Mouse (Mus musculus) CH12F3 (cell line): ENCODE data around the gene Tead4.
"Not testable (repeated sequence)": the region's sequence is repeated elsewhere in the genome, so short reads cannot be mapped to it uniquely, and the experiment has no call there.

Source experiments
- in situ Hi-C: fragments of 300-500 bp; cut with MboI; formaldehyde crosslinking; loops from 2 replicates; pipeline ENCODE4 v1.14.3; 2020; ENCODE audit warnings: low sequenced_read_pairs

Tead4 gene

DNA sequence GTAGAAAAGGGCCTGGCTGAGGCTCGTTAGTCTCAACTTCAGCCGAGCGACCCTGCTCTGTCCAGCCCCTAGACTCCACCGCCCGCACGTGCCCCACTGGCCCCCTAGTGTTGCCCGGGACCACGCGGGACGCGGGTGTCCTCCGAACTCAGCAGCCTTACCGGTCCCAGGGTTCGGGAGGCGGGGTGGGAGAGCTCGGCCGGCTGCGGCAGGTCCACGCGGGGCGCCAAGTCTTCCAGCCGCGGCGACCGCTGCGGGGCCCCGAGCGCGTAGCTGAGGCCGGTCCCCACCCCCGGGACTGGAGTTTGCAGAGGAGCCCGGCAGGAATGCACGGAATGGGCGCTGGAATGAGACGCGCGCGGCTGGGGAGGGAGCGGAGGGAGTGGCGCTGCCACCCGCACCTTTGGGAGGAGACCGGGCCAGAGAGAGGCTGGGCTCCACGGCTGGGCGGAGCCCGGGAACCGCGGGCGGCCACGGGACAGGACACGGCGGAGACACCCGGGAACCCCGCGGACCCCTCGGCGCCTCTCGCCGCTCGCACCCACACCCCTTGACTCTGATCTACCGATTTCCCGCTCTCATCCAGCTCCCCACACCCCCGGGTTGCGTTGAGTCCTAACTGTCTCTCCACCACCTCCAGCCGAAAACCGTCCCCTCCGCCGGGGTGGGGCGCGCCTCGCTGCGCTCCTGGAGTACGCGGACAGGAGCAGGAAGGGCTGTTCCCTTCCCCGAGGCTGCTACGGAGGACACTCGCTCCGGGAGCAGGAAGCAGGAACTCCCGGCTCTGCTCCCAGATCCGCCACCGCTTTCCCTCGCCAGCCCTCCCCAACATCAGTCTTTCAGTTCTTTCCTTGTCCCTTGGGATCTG is at the start of gene Tead4:
Gene Tead4, minus strand, starts transcription at position 690 of the 868 bp plus-strand sequence.
- in situ Hi-C loops = no loop called here

GRCm38 (mm10) chr6:128349711-128350110 is 49.1 kb upstream of the Tead4 start:
- in situ Hi-C loops = no loop called here

DNA sequence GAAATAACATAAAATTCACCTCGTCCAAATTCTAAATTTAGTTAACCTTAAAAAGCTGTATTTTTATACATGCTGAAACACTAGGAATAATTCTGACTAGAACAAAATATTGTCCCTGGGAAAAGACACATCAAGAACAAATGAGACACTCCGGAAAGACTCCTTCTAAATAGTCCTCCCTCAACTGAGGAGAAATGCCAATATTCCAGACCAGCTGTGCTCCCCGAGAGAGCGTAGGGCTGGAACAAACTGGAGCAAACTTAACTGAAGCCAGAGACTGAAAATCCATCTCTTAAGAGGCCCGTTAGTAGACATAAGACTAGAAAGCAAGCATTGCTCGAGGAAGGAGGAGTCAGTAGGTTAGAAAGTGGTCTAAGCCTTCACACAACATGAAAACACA is 46.2 kb upstream of the Tead4 start:
- in situ Hi-C loops = no loop called here

- in situ Hi-C loops = no loop called here
Observed at GRCm38 (mm10) chr6:128345623-128346022, 45.0 kb upstream of the Tead4 start.

GRCm38 (mm10) chr6:128341956-128342723 is 41.5 kb upstream of the Tead4 start:
- in situ Hi-C loops = no loop called here

DNA sequence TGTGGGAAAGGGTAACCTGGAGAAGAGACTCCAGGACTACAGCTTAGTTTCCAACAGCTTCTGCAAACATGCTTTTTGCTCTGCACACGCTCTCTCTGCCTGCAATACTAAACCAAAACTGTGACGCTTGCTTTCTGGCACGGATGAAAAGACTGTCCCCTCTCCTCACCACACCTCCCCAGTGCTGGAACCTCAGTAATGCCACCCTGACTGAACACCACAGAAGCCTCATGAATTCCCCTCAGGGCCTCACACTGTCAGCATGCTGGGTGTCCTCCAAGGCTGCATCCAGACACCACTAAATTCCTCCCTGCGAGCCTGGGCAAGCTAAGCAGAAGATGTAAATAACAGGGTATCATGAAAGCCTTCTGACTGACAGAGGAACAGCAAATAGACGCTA is 38.3 kb upstream of the Tead4 start:
- in situ Hi-C loops = no loop called here

DNA sequence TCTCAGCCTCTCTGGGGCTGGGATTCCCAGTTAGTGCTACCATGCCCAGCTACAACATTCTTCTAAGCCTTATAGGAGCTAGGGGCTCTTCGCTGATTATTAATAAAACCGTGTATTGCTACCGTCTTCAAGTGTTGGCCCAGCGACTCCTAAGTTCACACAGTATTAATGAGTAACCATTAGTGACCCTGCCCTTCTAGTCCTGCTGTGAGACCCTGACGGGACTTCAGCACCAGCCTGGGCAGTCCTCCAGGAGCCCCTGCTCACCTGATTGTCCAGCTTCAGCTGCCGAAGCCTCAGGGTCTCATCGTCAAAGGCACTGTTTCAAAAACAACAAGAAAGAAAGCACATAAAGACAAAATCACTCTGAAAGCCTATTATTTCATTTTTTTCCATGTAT is 36.8 kb upstream of the Tead4 start:
- in situ Hi-C loops = no loop called here

DNA sequence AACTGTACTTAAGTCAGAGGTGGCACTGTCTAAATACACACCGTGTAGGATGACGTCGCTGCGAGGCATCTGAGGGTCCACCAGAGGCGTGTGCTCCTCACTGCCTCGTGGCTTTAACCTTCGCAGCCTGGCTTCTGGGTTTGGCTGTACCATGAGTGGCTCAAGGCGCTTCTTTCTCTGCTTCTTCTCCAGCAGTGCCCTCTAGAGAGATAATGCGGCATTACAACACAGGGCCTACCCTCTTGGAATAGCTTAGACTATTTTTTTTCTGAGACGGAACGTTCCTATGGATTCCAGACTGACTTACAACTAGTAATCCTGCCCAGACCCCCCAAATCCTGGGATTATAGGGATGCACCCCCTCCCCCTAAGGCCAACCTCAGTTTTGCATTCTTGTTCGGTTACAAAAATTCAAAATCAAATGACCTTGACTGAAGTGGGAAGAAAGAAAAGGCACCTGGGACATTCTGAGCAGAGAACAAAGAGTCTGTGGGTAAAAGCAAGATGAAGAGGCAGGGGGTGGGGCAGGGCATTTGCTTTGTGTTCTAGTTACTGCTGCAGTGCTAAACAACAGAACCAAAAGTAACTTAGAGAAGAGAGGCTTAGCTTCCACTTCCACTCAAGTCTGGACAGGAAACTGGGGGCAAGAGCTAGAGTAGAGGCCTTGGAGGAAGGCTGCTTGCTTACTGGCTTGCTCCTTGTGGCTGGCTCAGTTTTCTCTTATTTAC is 33.9 kb upstream of the Tead4 start:
- in situ Hi-C loops = no loop called here

GRCm38 (mm10) chr6:128318317-128318716 is 17.7 kb upstream of the Tead4 start:
- in situ Hi-C loops = loop anchor here (10.0 kb wide), 1 partner anchor 96 kb away; no protein-coding TSS in a partner anchor

DNA sequence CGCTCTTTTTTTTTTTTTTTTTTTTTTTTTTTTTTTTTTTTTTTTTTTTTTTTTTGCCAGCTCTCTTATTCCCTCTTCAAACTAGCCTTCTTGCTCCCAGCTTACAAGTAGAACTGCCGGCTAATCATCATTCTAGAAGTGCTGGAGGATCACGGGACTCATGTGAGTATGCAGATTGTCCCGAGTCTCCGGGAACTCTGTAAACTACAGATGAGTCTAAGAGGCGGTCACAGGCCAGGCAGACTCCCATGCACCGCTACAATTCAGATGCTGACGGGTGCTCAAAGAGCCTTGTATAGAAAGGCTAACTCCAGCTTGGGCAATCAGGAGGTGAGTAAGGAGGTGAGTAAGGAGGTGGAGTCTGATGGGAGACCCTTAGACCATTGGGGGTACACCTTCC is 15.0 kb upstream of the Tead4 start:
- in situ Hi-C loops = loop anchor here (10.0 kb wide), 1 partner anchor 99 kb away; no protein-coding TSS in a partner anchor

DNA sequence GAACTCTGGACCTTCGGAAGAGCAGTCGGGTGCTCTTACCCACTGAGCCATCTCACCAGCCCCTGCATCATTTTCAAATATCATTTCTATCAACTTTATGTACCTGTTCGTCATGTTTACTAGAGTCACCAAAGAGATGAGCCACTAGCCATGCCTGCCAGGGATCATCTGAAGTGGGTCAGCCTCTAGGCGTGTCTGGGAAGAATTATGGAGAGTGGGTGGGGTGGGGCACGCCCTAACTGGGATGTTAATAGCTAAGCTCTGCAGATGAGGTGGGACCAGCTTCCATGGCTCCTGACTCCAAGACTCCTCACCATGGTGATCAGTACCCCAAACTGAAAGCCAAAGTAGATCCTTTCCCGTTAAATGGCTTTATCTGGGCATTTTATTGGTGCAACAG is 14.2 kb upstream of the Tead4 start:
- in situ Hi-C loops = loop anchor here (10.0 kb wide), 1 partner anchor 100 kb away; no protein-coding TSS in a partner anchor

DNA sequence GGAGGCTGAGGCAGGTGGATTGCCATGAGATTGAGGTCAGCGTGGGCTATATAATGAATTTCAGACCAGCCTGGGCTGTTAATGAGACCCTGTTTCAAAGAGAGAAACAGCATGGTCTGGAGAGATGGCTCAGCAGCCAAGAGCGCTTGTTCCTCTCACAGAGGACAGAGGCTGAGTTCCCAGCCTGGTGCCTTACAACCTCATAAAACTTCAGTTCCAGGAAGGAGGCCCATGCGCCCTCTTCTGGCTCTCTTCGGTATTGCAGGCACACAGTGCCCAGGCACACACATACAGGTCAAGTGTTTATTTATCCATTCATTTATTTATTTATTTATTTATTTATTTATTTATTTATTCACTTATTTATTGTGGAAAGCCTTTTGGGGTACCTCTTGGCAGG is 7.7 kb upstream of the Tead4 start:
- in situ Hi-C loops = no loop called here

- in situ Hi-C loops = no loop called here
Observed at GRCm38 (mm10) chr6:128304801-128305200, 4.2 kb upstream of the Tead4 start.

DNA sequence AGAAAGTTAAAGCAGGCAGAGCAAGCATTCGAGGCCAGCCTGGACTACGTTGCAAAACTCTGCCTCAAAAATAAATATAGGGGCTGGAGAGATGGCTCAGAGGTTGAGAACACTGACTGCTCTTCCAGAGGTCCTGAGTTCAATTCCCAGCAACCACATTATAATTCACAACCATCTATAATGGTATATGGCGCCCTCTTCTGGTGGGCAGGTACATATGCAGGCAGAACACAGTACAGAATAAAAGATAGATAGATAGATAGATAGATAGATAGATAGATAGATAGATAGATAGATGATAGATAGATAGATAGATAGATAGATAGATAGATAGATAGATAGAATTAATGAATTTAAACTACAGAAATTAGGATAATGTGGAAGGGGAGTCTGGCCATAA is 2.0 kb upstream of the Tead4 start:
- in situ Hi-C loops = not testable (repeated sequence)

DNA sequence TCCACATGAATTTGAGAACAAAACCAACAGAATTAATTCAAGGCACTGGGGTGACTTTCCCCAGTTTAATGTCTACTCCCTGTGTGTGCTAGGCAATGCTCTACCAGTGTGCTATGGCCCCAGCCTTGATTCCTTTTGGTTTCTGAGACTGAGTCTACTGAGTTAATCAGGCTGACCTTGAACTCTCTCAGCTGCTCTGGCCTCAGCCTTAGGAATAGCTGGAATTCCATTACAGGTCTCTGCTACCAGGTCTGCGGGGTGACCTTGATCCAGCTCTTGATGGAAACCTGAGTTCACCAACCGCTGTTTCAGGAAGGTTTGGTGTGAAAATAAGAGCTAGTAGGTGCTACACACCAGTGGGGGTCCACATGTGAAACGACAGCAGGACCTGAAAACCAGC is 1.3 kb upstream of the Tead4 start:
- in situ Hi-C loops = no loop called here

DNA sequence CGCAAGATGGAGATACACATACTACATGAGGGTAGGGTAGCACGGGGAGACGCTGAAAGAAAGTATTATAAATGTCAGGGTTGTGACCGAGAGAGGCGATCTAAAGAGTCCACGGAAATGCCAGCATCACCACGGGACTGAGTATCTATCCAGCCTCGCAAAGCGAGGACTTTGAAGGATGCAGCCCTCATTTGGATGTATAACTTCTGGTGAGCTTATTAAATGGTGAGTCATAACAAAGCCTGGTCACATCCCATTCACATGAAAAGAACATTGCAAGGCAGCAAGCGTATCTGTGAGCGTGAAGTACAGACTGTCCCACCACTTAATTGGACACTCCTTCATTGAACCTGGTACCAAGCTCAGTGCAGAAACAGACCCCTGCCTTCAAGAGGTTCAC is 835 bp upstream of the Tead4 start:
- in situ Hi-C loops = no loop called here

DNA sequence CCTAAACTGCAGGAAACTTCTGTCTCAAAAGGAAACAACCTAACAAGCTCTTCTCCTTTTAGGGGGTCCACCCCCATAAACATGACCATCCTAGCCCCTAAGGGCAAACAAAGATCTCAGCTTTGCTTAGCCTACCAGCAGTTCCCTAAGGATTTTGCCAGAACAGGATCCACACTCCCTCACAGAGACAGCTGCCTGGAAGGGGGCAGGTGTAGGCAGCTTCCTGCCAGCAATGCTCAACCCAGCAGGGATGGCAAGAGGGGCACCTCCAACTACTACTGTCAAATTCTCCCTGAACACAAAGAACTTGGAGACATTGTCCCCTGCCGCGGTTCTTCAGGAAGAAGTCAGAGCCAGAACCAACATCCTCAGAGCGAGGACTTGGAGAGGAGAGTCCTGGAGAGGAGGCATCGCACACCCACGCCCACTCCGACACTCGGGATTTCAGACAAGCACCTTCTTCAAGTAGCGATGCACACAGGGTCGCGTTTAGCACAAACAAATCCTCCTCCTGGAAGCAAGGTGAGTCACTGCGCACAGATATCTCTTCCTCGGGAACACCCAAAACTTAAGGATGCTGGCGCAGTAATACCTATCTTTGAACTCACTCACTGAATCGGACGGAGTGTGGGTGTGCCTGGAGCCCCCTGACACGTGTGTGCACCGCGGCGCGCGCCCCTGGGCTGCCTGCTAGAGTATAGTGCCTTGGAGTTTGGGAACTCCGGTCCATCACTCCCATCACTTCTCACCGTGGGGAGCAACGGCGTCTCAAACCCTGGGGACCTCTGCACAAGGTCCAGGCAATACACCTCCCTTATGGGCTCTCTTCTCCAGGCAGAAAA is 1.1 kb downstream of the Tead4 start:
- in situ Hi-C loops = no loop called here

- in situ Hi-C loops = no loop called here
Observed at GRCm38 (mm10) chr6:128298246-128298645, 2.4 kb downstream of the Tead4 start.

- in situ Hi-C loops = no loop called here
Observed at GRCm38 (mm10) chr6:128296750-128297393, 3.8 kb downstream of the Tead4 start.
